Mouse (Mus musculus): ENCODE measurements around the gene Ccr9. TPM values are rescaled to one million over a fixed set of nuclear protein-coding genes. Genes with fewer than 3 reads are reported as not detected.

Ccr9 gene
- total and polyA plus RNA-seq, 3 experiments: not detected

GRCm38 (mm10) chr9:123636771-123637170 lies 41.5 kb upstream of the Ccr9 start:
- Histone ChIP-seq H3K79me2 (ENCODE audit: control insufficient read depth, insufficient read depth, low read length, poor library complexity) (no peaks in the 10 kb centered on the region), H3K27me3 (ENCODE audit: control insufficient read depth in 1 of 2, insufficient read depth in 2 of 2, low read length in 2 of 2) (no peaks in the 10 kb centered on the region; a peak in 2 of 4 replicates)

GRCm38 (mm10) chr9:123638231-123638630 lies 40.0 kb upstream of the Ccr9 start:
- H3K27me3 ChIP-seq (ENCODE audit: control insufficient read depth in 1 of 2, insufficient read depth in 2 of 2, low read length in 2 of 2): no peaks in the 10 kb centered on the region; a peak in 1 of 4 replicates
- H3K4me3 ChIP-seq (ENCODE audit: control insufficient read depth in 1 of 2, insufficient read depth in 1 of 2, low read depth in 2 of 2, low read length in 2 of 2): no peak overlapping the region
- H3K9me3 ChIP-seq (replicated peaks; ENCODE audit: insufficient read depth, low read length): no peaks in the 10 kb centered on the region
- TF ChIP-seq EP300 (IDR thresholded peaks at IDR 0.05; ENCODE audit: low read depth in 1 of 2, low read length in 2 of 2): no peak
- no peak for TF ChIP-seq ZMIZ1 (IDR thresholded peaks at IDR 0.05; ENCODE audit: low read depth, low read length)
- TF ChIP-seq POLR2AphosphoS2 (IDR thresholded peaks at IDR 0.05; ENCODE audit: low read length): no peak
- no peak for TF ChIP-seq MAX (IDR thresholded peaks at IDR 0.05; ENCODE audit: low read length)
- TF ChIP-seq SMC3 (IDR thresholded peaks at IDR 0.05; ENCODE audit: low read depth, low read length): no peak
- no peak for TF ChIP-seq ZC3H11A (IDR thresholded peaks at IDR 0.05; ENCODE audit: low read depth, low read length)
- no peak for TF ChIP-seq ZNF384 (IDR thresholded peaks at IDR 0.05; ENCODE audit: low read depth, low read length)
- H3K9ac ChIP-seq (ENCODE audit: control insufficient read depth, low read depth, low read length, poor library complexity, severe bottlenecking): no peak overlapping the region
- H3K27ac ChIP-seq (ENCODE audit: control insufficient read depth, low read depth, low read length): no peak overlapping the region
- DNase-seq (ENCODE audit: low read depth, low spot score): no peak
- H3K4me1 ChIP-seq (ENCODE audit: control insufficient read depth in 1 of 2, insufficient read depth in 2 of 2, low read length in 2 of 2): peaks cover 9 to 20% of the 10 kb centered on the region in 2 experiments
- H3K79me2 ChIP-seq (ENCODE audit: control insufficient read depth, insufficient read depth, low read length, poor library complexity): no peaks in the 10 kb centered on the region
- peaks cover 0 to 9% of the 10 kb centered on the region in 2 experiments; a peak in 2 of 4 replicates for H3K36me3 ChIP-seq (ENCODE audit: control insufficient read depth in 1 of 2, insufficient read depth in 2 of 2, low read length in 2 of 2)

More at GRCm38 (mm10) chr9:123636771-123637170, 41.5 kb upstream of the Ccr9 start:
- Histone ChIP-seq H3K9ac (ENCODE audit: control insufficient read depth, low read depth, low read length, poor library complexity, severe bottlenecking) (no peak overlapping the region), H3K9me3 (replicated peaks; ENCODE audit: insufficient read depth, low read length) (no peaks in the 10 kb centered on the region), H3K4me3 (ENCODE audit: control insufficient read depth in 1 of 2, insufficient read depth in 1 of 2, low read depth in 2 of 2, low read length in 2 of 2) (no peak overlapping the region), H3K36me3 (ENCODE audit: control insufficient read depth in 1 of 2, insufficient read depth in 2 of 2, low read length in 2 of 2) (peaks cover 0 to 9% of the 10 kb centered on the region in 2 experiments; a peak in 2 of 4 replicates), H3K4me1 (ENCODE audit: control insufficient read depth in 1 of 2, insufficient read depth in 2 of 2, low read length in 2 of 2) (peaks cover 9 to 17% of the 10 kb centered on the region in 2 experiments), H3K27ac (ENCODE audit: control insufficient read depth, low read depth, low read length) (no peak overlapping the region)
- TF ChIP-seq USF1 (IDR thresholded peaks at IDR 0.05; ENCODE audit: low read depth, low read length): no peak
- DNase-seq (ENCODE audit: low read depth, low spot score): no peak

- DNase-seq (ENCODE audit: low read depth, low spot score): peak; percentile 75
- Histone ChIP-seq H3K27me3 (ENCODE audit: control insufficient read depth in 1 of 2, insufficient read depth in 2 of 2, low read length in 2 of 2) (no peaks in the 10 kb centered on the region; a peak in 1 of 4 replicates), H3K4me1 (ENCODE audit: control insufficient read depth in 1 of 2, insufficient read depth in 2 of 2, low read length in 2 of 2) (peaks cover 9 to 20% of the 10 kb centered on the region in 2 experiments), H3K9me3 (replicated peaks; ENCODE audit: insufficient read depth, low read length) (no peaks in the 10 kb centered on the region), H3K27ac (ENCODE audit: control insufficient read depth, low read depth, low read length) (no peak overlapping the region), H3K36me3 (ENCODE audit: control insufficient read depth in 1 of 2, insufficient read depth in 2 of 2, low read length in 2 of 2) (peaks cover 0 to 9% of the 10 kb centered on the region in 2 experiments; a peak in 2 of 4 replicates), H3K4me3 (ENCODE audit: control insufficient read depth in 1 of 2, insufficient read depth in 1 of 2, low read depth in 2 of 2, low read length in 2 of 2) (no peak overlapping the region), H3K79me2 (ENCODE audit: control insufficient read depth, insufficient read depth, low read length, poor library complexity) (no peaks in the 10 kb centered on the region), H3K9ac (ENCODE audit: control insufficient read depth, low read depth, low read length, poor library complexity, severe bottlenecking) (no peak overlapping the region)
- TF ChIP-seq SIN3A (IDR thresholded peaks at IDR 0.05; ENCODE audit: low read length) (0 out of 2 replicates have a peak, but pooled peaks have one; percentile 17), BHLHE40 (IDR thresholded peaks at IDR 0.05; ENCODE audit: borderline replicate concordance, low read depth, low read length) (no peak), CTCF (IDR thresholded peaks at IDR 0.05 in 2 of 3, conservative IDR thresholded peaks at IDR 0.05 in 1 of 3; ENCODE audit: control insufficient read depth in 1 of 3, insufficient read depth in 1 of 3, low read depth in 2 of 3, low read length in 3 of 3, poor library complexity in 1 of 3, severe bottlenecking in 1 of 3) (peak; percentile 77 to 90 (median 81)), ETS1 (IDR thresholded peaks at IDR 0.05; ENCODE audit: low read depth, low read length) (peak; percentile 78), GATA1 (IDR thresholded peaks at IDR 0.05; ENCODE audit: low read depth, low read length) (no peak; the same call in 1 of the 2 replicates), EP300 (IDR thresholded peaks at IDR 0.05; ENCODE audit: low read depth in 1 of 2, low read length in 2 of 2) (peak in 1 of 2 experiments; percentile 28; a peak in 2 of 4 replicates), ZC3H11A (IDR thresholded peaks at IDR 0.05; ENCODE audit: low read depth, low read length) (peak; percentile 70), RAD21 (IDR thresholded peaks at IDR 0.05; ENCODE audit: low read depth, low read length) (peak; percentile 87), USF1 (IDR thresholded peaks at IDR 0.05; ENCODE audit: low read depth, low read length) (no peak), SMC3 (IDR thresholded peaks at IDR 0.05; ENCODE audit: low read depth, low read length) (peak; percentile 81)
Measured at GRCm38 (mm10) chr9:123638668-123639089, 39.6 kb upstream of the Ccr9 start.
